Mouse (Mus musculus): ENCODE results near the gene Map4. TPM values are rescaled to one million over a fixed set of nuclear protein-coding genes. Genes with fewer than 3 reads are reported as not detected.
A peak's percentile ranks its signal among the peaks of the same experiment; 100 is the strongest.
"Not testable (repeated sequence)": the region's sequence is repeated elsewhere in the genome, so short reads cannot be mapped to it uniquely, and the experiment has no call there.

Map4 gene
- total RNA-seq, 2 experiments from 2014 or later = 375 to 386 TPM

- no peak for DNase-seq (ENCODE audit: low spot score in 2 of 2)
Observed at GRCm38 (mm10) chr9:109914269-109914926, 16.9 kb upstream of the Map4 start.

- no peak for DNase-seq (ENCODE audit: low spot score in 2 of 2)
Observed at GRCm38 (mm10) chr9:109917931-109918330, 13.3 kb upstream of the Map4 start.

- DNase-seq (ENCODE audit: low spot score in 2 of 2) = no peak
Observed at GRCm38 (mm10) chr9:109929131-109929530, 2.1 kb upstream of the Map4 start.

DNA sequence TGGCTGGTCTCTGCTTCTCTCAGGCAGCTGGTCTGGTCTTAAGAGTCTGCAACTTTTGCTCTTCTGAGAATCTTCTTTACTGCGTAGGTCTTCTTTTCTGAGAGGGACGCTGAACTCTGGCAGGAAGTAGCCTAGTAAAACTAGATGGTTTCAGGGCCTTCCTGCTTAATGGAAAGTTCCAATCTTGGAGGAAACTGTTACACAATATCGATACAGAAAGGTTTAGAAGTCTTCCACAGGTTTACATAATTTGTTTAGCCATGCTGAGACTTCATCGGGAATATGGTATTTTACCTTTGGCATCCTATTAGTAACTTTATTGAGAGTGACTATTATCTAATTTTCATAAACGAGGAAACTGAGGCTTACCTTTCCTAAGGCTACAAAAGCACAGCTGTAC lies 1.2 kb upstream of the Map4 start:
- DNase-seq (ENCODE audit: low spot score in 2 of 2) = no peak

DNA sequence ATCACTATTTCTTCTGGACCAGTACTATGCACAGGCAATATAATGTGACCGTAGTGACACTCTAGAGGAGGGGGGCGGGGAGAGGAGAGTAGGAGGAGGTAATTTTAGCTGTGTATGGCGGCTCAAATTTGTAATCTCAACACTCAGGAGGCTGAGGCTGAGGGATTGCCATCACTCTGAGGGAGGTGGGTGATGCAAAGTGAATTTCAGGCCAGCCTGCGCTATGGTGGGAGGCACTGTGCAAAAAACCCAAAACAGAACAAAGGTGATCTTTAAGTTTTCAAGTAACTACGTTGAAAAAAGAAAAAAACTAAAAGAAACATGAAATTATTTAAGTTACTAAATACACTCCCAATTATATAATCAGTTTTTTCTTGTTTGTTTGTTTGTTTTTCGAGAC lies 508 bp upstream of the Map4 start:
- no peak for DNase-seq (ENCODE audit: low spot score in 2 of 2)

DNA sequence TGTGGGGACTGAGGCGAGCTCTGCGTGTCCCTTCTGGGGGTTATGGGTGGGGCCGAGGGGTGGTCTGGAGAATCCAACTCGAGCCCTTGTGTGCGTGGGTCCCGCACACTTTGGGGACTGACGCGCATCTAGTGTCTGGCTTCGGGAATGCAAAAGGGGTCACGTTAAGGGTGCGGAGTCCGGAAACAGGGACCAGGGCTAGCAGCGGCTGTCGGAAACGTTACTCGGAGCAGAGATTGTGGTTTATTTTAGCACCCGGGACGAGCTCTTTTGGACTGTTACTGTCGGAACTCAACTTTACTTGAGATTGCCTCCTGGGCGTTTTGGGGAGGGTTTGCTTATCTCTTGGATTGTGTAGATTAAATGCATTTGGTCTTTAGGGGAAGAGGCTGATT lies 1.1 kb downstream of the Map4 start:
- DNase-seq (ENCODE audit: low spot score in 2 of 2) = peak; percentile 15 to 22

DNA sequence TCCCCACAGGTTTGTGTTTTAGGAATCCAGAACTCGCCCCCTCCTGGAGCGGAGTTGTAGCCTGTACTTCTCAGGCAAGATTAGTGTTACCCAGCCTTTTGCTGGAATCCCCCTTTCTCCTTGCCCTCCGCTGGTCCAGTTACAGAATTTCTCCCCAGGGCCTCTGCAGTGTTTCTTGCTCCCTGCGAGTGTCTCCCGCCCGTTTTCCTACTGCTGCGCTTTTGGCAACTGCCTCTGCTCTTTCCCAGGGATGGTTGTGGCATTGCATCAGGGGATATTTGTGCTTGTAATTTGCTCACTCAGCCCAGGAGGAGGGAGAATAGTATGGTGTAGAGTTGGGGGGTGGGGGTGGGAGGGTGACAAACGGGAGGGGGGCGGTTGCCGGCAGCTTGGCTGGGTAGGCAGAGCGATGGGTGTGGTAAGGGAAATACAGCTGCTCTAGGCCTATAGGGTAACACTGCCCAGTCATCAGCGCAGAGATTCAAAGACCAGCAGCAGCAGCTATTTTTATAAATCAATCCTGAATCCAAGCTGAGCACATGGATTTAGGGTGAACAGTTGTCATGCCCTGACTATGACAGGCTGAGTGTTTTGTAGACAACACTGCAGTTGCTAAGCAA lies 1.6 kb downstream of the Map4 start:
- peak; percentile 33 to 43 for DNase-seq (ENCODE audit: low spot score in 2 of 2)

- no peak for DNase-seq (ENCODE audit: low spot score in 2 of 2)
Observed at GRCm38 (mm10) chr9:109939401-109939800, 8.1 kb downstream of the Map4 start.

DNA sequence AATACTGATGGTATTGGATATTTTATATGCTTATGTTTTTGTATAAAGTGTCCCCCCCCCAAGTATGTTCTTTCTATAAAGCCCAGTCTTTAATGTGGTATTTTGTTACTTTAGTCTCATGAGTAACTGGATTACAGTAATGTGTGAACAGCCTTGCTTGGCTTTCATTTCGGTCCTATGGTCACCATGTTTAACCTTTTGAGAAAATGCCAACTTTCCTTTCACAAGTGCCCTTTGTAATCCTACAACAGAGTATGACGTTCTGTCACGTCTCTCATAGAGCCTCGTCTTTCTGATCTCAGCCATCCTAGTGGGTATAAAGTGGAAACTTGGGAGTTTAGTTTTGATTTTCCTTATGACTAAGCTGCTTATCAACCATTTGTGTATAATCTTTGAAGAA lies 11.5 kb downstream of the Map4 start:
- DNase-seq (ENCODE audit: low spot score in 2 of 2) = no peak

- no peak for DNase-seq (ENCODE audit: low spot score in 2 of 2)
Observed at GRCm38 (mm10) chr9:109944712-109945111, 13.5 kb downstream of the Map4 start.

DNA sequence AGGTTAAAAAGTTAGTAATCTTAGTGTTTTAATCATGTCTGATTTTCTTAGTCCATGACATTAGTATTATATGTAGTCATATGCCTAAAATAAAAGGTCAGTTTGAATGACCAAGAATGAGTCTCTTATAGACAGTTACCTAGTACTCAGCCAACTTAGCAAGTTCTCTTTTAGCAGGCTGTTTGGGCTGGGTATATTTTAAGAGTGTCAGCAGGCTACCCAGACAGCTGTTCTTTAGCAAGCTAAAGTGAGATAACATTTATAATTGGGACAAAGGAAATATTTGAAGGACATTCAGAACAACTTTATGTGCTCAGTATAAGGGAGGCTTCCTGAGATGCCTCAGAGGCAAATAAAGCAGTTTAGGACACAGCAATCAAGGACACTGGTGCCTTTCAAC lies 17.3 kb downstream of the Map4 start:
- DNase-seq (ENCODE audit: low spot score in 2 of 2) = no peak

GRCm38 (mm10) chr9:109949801-109950200 lies 18.5 kb downstream of the Map4 start:
- DNase-seq (ENCODE audit: low spot score in 2 of 2) = no peak

DNA sequence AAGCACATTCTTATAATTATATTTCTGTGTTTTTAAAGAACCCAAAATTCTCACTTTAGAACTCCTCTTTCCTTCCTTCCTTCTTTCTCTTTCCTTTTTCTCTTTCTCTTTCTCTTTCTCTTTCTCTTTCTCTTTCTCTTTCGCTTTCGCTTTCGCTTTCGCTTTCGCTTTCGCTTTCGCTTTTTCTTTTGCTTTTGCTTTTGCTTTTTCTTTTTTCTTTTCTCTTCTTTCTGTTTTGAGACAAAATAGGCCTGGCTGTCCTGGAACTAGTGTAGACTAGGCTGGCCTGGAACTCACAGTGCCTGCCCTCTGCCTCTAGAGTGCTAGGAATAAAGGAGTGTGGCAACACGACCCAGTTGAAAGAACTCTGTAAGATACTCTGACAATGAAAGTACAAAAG lies 22.3 kb downstream of the Map4 start:
- DNase-seq (ENCODE audit: low spot score in 2 of 2) = no peak

GRCm38 (mm10) chr9:109954631-109955030 lies 23.4 kb downstream of the Map4 start:
- no peak for DNase-seq (ENCODE audit: low spot score in 2 of 2)

DNA sequence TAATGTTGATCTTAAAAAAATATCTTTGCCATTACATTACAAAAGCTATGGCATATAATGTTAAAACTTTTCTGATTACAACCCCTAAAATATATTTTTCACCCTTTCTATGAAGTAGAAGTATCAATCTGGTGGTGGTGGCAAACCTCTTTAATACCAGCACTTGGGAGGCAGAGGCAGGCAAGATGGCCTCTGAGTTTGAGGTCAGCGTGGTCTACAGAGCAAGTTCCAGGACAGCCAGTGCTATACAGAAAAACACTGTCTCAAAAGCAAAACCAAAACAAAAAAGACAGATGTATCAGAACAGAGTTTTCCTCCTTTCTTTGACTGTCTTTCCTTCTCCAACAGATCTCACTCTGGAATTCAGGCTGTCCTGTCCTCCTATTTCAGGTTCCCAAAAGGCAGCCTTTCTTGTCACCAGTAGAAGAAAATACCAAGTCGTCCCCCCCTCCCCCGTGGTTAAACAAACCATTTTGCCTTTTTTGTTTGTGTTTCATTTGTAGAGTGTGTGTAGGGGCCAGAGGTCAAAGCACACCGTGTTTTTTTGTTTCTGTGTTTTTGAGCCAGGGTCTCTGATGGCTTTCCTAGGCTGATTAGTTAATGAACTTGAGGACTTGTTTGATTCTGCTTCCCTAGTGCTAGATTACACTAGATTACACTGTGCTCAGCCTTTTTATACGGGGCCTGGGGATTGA lies 28.3 kb downstream of the Map4 start:
- no peak for DNase-seq (ENCODE audit: low spot score in 2 of 2)

GRCm38 (mm10) chr9:109960593-109960992 lies 29.3 kb downstream of the Map4 start:
- DNase-seq (ENCODE audit: low spot score in 2 of 2) = no peak

DNA sequence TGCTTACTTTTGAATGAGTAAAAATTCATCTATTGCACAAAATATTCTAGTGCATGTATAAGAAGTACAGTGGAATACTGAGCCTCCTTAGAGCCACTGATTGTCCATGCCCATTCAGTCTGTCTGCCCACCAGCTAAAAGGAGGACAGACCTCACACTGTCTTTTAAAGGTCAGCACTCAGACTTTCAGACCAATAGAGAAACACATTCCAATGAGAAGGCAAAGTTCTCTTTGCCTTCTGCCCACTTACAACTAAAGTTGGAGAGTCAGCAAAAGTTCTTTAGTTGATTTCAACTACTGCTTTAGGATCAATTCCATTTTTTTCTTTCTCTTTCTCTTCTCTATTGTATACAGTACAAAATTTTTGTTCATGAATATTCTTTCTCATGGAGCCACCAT lies 33.5 kb downstream of the Map4 start:
- DNase-seq (ENCODE audit: low spot score in 2 of 2) = no peak

- DNase-seq (ENCODE audit: low spot score in 2 of 2) = no peak
Observed at GRCm38 (mm10) chr9:109968351-109969116, 37.3 kb downstream of the Map4 start.

- DNase-seq (ENCODE audit: low spot score in 2 of 2) = no peak
Observed at GRCm38 (mm10) chr9:109969181-109969580, 37.9 kb downstream of the Map4 start.

- no peak for DNase-seq (ENCODE audit: low spot score in 2 of 2)
Observed at GRCm38 (mm10) chr9:109969792-109970336, 38.6 kb downstream of the Map4 start.

GRCm38 (mm10) chr9:109971711-109972110 lies 40.5 kb downstream of the Map4 start:
- DNase-seq (ENCODE audit: low spot score in 2 of 2) = not testable (repeated sequence)
